Mouse (Mus musculus) layer of hippocampus, adult 9-11 months (tissue): ENCODE data around the gene Nfx1.
"Not testable (repeated sequence)": the region's sequence is repeated elsewhere in the genome, so short reads cannot be mapped to it uniquely, and the experiment has no call there.

Experiments used
- DNase-seq: peaks from one replicate; pipeline ENCODE4 v3.0.0; 2022

Nfx1 gene

DNA sequence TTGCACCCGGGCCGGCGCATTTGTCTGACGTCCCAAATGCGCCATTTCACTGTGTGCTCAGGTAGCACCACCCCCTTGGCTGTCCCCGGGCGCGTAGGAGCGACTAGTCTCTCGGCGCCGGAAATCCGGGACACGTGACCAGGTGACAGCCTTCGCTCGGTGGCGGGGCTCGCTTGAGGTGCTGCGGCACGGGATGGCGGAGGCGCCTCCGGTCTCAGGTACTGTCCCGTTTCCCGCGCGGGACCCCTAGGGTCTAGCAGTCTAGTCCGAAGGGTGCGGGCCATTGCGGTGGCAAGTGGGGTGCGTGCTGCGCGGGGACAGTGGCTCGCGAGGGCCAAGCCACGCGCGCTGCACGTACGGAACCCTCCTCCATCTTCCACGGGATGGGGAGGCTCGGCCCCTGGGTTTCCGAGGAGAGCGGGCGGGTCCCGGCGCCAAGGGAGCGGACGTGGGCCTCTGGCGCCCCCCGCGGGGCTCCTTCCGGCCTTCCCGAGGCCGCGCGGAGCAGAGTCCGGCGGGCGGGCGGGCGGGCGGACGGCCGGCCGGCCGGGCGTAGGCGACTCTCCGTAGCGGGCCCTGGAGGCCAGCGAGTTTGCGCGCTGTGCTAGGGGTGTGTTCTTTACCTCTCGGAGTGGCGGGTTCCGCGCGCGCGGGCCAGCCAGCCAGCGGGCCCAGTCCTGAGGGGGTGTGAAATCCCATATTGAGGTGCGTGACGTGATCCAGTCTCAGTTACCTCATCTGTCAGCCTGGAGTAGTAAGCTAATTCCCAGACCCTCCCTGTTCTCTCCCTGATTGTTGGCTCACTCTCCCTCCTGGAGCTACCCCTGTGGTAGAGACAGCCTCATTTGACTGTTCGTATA, at the start of gene Nfx1:
Nfx1 (plus strand) TSS at position 65 of the 860 bp plus-strand sequence.
- peak; percentile 97 for DNase-seq

DNA sequence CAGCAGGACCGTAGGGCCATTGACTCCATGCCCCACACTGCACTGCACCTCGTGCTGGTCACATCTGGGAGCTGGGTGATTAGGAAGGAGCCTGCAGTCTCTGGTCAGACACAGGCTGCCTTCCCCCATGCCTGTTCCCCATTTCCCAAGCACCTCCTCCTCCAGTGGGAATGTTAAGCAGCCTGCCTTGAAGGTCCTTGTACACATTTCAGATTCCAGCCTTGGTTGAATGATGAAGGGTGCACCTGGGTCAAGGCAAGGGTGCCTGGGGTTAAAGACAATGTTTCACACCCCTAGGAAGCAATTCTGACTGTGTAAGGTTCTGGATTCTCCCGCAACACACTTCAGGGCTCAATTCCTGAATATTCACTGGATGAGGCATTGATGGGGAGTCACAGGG, 49.4 kb upstream of the Nfx1 start:
- no peak for DNase-seq

DNA sequence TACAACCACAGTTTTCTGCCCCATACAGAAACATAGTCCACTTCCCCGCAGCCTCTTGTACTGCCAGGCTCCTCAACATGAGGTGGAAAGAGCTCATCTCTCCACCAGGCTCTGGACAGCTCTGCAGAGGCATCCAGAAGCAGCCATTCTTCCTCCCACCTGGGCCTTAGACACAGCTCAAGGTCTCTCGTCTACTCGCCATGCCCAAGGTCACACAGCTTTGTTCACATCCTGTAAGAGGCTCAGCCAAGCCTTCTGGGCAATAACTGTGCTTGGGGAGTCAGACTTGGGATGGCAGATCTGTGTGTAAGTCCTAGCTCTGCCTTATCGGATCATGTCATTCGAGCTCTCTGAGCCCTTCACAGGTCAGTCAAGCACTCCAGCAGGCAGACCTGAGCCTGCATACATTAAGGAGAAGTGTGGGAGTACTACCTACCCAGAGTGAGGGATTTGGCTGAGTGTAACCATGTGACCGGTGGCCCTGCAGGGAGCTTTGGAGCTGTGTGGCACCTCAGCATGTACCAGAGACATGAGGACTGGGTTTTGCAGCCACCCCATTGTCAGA, 47.5 kb upstream of the Nfx1 start:
- DNase-seq = no peak

DNA sequence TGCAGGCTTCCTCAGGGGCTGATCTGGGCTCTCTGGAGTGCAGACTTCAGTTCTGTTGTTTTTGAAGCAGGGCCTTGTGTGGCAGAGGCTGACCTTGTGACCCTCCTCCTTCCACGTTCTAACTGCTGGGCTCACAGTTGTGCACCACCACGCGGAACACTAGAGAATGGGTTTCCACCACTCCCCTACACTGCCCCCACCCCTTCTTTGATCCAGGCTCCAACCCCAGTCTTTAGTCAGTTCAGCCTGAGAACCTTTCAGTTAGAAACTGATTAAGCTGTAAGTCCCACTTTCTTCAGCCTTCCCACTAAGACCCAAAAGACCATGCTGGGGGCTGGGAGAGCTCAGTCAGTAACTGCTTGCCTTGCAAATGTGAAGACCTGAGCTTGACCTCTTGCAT, 45.1 kb upstream of the Nfx1 start:
- DNase-seq = no peak

DNA sequence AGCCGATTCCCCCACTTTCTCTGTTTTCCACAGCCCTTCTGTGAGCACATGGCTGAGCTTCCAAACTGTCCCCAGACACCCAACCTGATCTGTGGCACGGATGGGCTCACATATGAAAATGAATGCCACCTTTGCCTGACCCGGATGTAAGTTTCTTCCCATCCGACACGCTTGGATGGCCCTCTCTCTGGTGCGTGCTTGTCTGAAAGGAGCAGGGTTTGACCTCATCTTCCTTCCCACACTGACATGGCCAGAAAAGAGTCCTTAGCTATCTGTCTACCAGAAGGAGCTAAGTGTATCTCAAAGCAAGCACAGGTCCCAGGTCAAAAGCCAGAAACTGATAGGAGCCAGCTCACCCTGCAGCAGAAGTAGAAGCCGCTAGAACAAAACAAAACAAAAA, 41.7 kb upstream of the Nfx1 start:
- DNase-seq = no peak

DNA sequence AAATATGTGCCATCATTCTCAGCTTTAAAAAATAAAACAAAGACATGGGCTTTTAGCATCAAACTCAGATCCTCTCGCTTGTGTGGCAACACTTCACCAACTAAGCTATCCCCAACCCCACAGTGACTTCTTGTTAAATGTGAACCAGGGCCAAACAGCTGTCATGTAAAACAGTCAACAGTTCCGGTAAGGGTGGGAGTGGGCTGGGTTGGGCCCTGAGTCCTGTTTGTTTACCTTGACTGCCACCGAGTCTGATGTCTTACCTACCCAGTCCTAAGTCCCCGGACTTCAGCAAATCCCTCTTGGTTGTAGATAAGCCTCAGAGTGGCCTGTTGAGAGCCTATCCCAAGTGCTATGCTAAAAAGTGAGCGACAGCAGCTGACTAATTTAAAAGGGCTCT, 37.0 kb upstream of the Nfx1 start:
- DNase-seq = no peak

DNA sequence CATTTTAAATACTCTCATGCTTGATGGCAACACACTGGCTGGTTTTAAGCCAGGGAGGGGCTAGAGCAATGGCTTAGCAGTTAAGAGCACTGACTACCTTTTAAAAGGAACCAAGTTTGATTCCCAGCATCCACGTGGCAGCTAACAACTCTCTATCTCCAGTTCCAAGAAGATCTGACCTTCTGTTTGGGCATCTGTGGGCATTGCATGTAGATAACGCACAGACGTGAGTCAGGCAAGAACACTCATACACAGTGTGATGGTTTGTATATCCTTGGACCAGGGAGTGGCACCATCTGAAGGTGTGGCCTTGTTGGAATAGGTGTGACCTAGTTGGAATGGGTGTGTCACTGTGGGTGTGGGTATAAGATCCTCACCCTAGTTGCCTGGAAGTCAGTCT, 36.3 kb upstream of the Nfx1 start:
- DNase-seq = not testable (repeated sequence)

DNA sequence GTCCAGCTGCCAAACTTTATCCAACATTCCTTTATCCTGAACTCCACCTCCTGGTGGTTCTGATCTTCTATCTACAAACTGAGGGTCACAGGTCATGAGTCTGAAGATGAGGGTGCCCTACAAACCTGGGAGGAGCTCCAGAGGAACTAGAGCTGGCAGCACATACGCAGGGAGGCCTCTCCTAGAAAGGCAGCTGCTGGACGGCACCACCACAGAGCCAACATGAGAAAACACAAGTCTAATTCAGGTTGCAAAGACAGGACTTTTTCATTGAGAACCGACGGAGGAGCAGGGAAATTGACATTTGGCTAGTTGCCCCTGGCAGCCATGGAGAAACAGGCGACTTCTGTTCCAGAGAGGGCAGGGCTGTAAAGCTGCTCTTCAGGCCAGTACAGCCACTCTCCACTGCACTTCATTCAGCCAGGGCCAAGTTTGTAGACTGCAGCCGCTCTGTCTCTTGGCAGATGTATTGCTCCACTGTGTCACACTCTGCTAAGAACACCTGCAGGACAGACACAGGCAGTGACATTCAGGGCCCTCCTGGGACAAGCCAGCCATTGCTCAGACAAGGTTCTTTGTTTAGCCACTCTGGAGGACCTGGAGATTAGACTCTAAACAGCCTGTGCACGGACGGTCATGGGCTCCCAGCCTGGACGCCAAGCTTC, 34.4 kb upstream of the Nfx1 start:
- peak; percentile 87 for DNase-seq

DNA sequence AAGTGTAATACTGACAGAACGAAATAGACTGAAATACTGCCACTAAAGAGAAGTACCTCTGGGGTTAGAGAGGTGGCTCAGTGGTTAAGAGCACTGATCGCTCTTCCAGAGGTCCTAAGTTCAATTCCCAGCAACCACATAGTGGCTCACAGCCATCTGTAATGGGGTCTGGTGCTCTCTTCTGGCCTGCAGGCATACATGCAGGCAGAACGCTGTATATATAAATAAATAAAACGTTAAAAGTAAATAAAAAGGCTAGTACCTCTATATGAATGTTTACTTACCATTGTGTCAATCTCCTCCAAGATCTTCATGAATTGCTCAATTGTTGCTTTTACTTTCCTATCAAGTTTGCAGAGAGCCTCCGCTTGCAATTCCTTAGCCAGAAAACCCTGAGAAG, 31.9 kb upstream of the Nfx1 start:
- DNase-seq = no peak

DNA sequence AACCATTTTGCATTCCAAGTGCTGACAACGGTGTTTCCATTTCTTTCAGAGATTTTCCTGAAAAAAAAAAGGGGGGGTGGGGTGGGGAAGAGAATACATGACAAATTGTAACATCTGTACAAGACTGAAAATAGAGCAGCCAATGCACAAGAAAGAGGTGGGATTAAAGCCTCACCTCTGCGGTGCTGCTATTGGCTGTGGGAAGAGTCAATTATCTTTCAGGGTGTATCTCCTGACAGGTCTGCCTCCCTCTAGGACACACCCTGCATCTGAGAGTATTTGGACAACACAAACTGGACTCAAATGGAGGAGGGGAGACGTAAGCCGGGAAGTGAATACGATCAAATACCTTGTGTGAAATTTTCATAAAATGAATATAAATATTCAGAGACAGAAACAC, 27.1 kb upstream of the Nfx1 start:
- no peak for DNase-seq

DNA sequence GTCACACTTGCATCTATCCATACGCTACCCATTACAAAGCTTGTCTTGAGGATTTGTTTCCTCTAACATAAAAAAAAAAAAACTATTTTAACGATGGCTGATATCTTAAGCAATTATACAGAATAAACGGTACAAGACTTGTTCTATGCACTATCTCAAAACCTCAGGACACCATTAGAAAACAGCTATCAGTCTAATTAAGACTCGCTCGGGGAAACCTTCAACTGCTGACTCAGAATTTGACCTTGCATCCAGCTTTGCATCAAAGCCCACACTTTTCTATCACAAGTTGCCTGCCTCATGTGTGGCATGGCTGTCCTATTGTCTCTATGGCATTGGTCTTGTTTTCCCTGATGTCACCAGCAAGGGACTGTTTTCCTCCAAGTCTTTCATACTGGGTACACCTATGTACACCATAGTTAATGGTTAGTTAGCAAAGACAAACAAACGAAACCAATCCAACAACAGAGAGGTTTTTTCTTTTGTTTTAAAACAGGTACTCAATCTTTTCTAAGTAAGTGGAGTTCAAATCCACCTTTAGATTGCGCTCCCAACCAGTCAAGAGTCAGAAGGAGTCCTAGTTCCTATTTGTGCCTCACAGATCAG, 24.1 kb upstream of the Nfx1 start:
- no peak for DNase-seq

DNA sequence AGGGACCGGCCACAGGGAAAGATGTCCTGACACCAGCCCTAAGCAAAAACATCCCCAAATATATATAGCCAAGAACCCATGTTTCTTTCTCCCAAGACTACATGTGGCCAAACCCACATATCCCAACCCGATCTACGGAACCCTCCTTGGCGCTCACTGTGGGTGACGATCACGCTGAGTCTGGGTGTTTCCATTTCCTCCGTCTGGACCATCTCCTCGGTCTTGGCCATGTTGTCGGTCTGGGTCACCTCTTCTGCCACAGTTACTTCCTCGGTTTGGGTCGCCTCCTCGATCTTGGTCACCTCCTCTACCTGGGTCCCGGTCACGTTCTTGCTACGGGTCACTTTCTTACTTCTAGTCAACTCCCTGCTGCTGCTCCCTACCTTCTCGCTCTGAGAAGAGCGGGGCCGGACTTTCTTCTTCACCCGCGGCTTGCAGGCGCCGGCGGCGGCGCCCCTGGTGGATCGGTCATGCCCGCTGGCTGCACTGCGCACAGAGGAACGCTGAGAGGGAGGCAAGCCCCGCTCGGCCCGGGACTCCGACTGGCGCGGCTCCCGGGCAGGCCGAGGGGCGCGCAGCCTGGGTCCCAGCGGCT, 23.0 kb upstream of the Nfx1 start:
- DNase-seq = peak; percentile 51

DNA sequence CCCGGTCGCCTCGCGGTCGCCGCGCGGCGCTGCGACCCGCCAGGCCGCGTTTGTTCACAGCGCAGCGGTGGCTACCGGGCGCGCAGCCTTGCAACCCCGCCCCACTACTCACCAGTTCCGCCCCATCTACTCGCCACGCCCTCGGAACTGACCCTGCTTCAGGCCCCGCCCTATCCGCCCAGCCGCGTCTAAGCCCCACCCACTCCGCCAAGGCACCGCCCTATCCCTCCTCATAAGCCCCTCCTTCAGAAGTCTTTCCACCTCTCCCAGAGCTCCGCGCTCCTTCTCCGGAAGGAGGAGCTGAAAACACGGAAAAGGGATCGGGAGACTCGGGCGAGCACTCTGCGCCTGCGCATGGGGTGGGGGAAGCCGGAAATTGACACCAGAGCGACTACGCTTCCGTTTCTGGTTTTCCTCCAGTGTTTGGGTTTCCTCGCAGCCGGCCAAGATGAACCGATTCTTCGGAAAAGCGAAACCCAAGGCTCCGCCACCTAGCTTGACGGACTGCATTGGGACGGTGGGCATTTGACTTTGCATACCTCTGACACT, 22.5 kb upstream of the Nfx1 start, which contains the start of the genes Bag1 and Chmp5:
Bag1 (minus strand) TSS at position 135 of the 549 bp plus-strand sequence.
Chmp5 (plus strand) TSS at position 248 of the 549 bp plus-strand sequence.
- peak; percentile 99 for DNase-seq

DNA sequence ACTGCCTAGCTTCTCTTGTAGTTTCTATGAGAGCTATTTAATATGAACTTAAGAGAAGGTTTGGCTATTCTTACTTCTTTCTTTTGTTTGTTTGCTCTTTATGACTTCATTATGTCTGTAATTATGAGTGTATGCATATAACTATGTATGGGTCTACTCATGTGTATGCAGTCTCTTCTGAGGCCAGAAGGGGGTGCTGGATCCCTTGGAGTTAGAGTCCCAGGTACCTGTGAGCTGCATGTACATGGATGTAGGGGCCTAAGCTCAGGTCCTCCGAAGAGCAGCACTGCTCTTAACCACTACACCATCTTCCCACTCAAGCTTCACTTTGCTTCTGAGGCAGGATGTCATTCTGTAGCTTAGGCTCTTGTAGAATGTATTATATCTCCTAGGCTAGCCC, 17.2 kb upstream of the Nfx1 start:
- DNase-seq = no peak

DNA sequence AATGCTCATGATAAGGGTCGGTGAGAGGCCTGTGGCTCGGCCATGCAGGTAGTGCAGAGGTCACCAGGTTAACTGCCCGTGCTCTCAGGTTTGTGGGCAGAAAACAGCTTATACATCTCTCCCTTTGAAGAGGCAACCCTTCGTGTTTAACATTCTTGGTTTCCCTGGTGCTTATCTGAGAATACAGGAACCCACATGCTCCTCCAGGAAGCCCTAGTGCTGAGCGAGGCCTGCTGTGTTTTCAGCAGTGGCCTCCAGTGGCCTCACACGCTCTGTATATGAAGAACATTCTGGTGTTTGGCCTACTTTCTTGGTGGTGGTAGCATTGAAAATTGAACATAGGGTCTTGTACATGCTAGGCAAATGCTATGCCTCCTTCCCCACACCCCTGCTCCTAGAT, 14.8 kb upstream of the Nfx1 start:
- DNase-seq = no peak

DNA sequence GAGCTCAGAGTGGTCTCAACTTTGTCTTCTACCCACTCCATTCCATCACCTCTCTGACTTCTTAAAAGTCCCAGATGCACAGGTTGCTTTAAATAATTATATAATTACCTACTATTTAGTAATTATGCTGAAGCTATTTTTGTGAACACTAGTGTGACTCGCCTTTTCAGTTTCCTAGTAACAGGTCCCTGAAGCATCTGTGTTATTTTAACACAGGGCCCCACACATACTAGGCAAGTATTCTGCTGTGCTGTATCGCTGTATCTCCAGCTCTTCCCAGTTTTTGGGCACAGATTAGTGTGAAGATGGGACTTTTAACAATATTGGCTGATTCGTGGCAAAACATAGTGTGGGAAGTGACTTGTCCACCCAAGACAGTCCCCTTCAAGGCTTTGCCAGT, 7.2 kb upstream of the Nfx1 start:
- peak; percentile 52 for DNase-seq

DNA sequence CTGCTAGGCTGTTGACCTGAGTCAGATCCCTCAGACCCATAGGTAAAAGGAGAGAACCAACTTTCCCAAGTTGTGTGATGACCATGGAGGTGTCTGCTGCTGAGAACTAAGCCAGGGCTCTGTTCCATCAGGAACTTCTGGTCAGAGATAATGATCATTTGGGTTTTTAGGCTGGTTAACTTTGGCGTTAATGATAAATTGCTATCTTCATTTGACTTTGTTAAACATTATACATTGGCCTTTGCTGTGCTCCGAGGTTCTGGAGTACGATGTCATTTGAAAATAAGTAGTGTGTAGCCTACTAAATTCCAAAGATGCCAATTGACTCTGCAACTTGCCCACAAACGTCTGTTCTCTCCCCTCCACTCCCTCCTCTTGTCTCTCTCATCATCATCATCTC, 1.5 kb upstream of the Nfx1 start:
- DNase-seq = no peak

DNA sequence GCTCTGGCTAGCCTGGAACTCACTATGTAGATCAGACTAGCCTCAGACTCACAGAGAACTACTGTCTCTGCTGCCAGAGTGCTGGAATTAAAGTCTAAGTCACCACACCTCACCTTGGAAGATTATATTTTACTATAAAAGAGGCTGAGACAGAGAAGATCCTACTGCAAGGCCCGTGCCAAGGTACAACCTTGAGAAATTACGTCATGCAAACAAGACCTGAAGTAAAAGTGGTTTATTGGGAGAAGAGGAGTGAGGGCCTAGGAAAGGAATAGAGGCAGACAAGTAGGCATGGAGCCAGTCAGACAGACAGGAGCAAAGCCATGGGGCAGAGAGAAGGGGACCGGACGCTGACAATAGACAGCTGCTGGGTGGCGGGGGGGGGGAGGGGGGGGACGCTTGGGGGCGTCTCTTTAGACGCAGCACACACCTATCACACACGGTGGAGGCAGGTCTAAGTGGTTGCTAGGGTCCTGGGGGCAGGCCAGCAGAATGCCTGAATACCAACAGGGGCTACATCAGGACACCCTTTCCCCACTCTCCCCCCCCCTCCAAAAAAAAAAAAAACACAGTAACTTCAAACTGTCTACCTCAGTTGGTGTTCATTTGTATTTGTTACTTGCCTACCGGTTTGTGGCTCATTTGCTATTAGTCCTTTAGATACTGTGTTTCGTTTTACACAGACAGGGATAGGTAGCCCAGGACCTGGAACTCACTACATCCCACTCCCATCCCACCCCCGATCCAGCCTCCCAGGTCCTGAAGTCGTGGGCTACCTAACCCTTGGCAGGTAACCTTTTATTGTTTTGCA, 720 bp upstream of the Nfx1 start:
- no peak for DNase-seq

DNA sequence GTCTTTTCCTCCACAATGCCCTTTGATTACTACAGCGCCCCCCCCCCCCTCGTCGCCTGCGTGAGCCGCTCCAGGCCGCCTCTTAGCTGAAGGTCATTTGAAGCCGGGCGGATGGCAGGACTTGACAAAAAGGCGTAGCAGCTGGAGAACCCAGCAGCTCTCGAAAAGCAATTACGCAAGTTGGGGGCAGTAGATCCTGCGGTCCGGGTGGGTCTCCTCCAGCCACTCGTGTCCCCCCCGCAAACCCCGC, 189 bp upstream of the Nfx1 start:
- no peak for DNase-seq

DNA sequence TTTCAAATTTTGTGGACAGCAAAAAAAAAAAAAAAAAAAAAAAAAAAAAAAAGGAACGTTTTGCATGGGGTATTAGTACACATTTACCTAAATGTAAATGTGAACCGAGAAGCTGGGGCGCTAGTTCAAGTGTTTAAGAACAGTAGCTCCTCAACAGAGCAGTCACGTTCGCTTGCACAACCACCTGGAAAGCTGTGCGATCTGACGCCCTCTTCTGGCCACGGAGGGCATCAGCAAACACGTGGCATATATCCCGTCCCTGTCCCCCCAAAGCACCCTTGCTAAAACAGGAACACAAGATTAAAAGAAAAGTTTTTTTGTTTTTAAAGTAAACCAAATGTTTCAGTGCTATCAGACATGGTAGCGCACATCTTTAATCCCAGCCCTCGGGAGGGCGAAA, 1.0 kb downstream of the Nfx1 start:
- DNase-seq = no peak

DNA sequence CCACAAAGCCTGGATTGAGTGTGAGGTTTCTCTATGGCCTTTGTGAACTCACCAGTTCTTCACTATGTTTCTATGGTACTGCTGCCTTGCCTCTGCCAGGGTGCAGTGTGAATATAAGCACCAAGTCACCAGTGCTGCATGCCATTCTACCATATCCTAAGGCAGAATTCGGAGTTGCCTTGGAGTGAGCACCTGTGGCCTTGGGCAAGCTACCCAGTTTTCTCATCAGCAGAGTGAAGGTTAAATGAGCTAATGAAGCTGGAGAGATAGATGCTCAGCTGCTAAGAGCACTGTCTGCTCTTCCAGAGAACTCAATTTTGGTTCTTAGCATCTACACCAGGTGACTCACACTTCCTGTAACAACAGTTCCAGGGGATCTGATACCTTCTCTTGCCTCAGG, 3.3 kb downstream of the Nfx1 start:
- no peak for DNase-seq

DNA sequence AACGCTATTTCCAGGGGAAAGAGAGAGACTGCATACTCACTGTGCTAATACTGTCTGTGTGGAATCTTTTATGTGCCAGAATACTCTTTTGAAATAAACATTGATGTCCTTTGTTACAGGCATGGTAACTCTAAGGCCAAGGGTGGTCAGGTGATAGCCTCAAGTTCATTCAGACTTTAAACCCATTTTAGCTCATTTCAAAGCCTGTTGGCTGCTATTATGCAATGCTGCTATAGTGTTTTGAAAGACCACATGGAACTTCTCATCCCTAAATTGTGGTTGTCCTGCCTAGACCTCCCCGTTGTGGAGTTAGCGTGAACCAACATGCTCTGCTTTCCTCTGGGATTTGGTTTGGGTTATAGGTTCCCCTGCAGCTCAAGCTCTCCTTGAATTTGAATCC, 5.0 kb downstream of the Nfx1 start:
- no peak for DNase-seq
